Mouse (Mus musculus) spleen, postnatal 36 days (tissue): ENCODE data around the gene 4921504E06Rik.

Experiments
- DNase-seq, 2 experiments: peaks; one replicate each; pipeline ENCODE4 v3.0.0; 2022; ENCODE audit warnings: low spot score in 2 of 2, mixed read lengths in 1 of 2

Gene 4921504E06Rik

DNA sequence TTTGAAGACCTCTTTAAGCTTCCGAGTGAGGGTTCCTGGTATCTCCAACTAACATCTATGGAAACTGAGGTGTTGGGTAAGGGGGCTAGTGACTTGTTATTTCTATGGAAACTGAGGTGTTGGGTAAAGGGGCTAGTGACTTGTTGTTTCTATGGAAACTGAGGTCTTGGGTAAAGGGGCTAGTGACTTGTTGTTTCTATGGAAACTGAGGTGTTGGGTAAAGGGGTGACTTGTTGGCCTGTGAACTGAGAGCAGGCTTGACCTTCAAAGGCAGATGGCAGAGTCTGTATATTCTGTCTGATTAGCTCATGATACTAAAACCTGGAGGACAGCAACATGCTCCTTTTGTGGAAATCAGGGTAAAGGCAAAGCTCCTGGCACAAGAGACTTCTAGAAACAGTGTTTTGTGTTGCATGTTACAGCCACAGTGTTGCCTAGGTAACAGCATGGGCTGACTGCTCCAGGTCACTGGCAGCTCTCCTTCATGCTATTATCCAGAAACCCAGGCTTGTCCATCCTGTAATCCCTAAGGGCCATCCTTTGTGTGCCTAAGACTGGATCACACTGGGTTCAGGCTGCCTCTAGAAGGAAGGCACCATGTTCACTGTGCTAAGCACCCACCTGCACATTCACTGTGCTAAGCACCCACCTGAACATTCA is 133.9 kb downstream of the 4921504E06Rik start:
- no peak for DNase-seq

GRCm38 (mm10) chr2:19416066-19416465 is 137.6 kb downstream of the 4921504E06Rik start:
- DNase-seq: no peak

GRCm38 (mm10) chr2:19415063-19415521 is 138.6 kb downstream of the 4921504E06Rik start:
- peak; percentile 34 to 52 for DNase-seq

- DNase-seq: peak in 1 of 2 experiments; percentile 25
Observed at GRCm38 (mm10) chr2:19414222-19414965, 139.3 kb downstream of the 4921504E06Rik start.
